Mouse (Mus musculus): Measurements from ENCODE around the gene Kdm8. TPM values are rescaled to one million over a fixed set of nuclear protein-coding genes. Genes with fewer than 3 reads are reported as not detected.

The Kdm8 gene
- polyA plus RNA-seq, 1 experiment from 2014 or later: 15.2 TPM

GRCm38 (mm10) chr7:125434666-125435290 lies 9.7 kb upstream of the Kdm8 start:
- Histone ChIP-seq H3K4me3 (ENCODE audit: low read depth, low read length) (no peak overlapping the region), H3K9me3 (ENCODE audit: control insufficient read depth, low read length) (no peaks in the 10 kb centered on the region), H3K27ac (replicated peaks; ENCODE audit: low read depth, low read length) (no peak overlapping the region), H3K4me2 (ENCODE audit: low read depth, severe bottlenecking) (no peak overlapping the region), H3K36me3 (ENCODE audit: control insufficient read depth, insufficient read depth, low read length) (no peaks in the 10 kb centered on the region), H3K4me1 (ENCODE audit: control insufficient read depth, insufficient read depth, low read length) (peaks cover 6% of the 10 kb centered on the region; the same call in 1 of the 2 replicates), H3K9ac (ENCODE audit: low read length) (peak overlapping the region; percentile 30; the same call in 1 of the 2 replicates), H3K27me3 (ENCODE audit: control insufficient read depth, insufficient read depth, low read length) (no peaks in the 10 kb centered on the region)
- ATAC-seq (ENCODE audit: insufficient number of reproducible peaks, low FRiP score, low TSS enrichment, low read depth) (no peak), DNase-seq (ENCODE audit: low spot score) (peak; percentile 27)
- 36% methylated on average over 8 of the region's 8 CpGs for WGBS

- no peak for ATAC-seq (ENCODE audit: insufficient number of reproducible peaks, low FRiP score, low TSS enrichment, low read depth)
- H3K36me3 ChIP-seq (ENCODE audit: control insufficient read depth, insufficient read depth, low read length): no peaks in the 10 kb centered on the region; the same call in 1 of the 2 replicates
- no peaks in the 10 kb centered on the region for H3K27me3 ChIP-seq (ENCODE audit: control insufficient read depth, insufficient read depth, low read length)
- H3K9ac ChIP-seq (ENCODE audit: low read length): no peak overlapping the region
- H3K4me2 ChIP-seq (ENCODE audit: low read depth, severe bottlenecking): no peak overlapping the region
- no peak overlapping the region for H3K27ac ChIP-seq (replicated peaks; ENCODE audit: low read depth, low read length)
- WGBS: 86% methylated on average over 4 of the region's 4 CpGs
- H3K9me3 ChIP-seq (ENCODE audit: control insufficient read depth, low read length): no peaks in the 10 kb centered on the region
- H3K4me3 ChIP-seq (ENCODE audit: low read depth, low read length): no peak overlapping the region
- H3K4me1 ChIP-seq (ENCODE audit: control insufficient read depth, insufficient read depth, low read length): 0 out of 2 replicates have a peak, but pooled peaks cover 2% of the 10 kb centered on the region
- no peak for DNase-seq (ENCODE audit: low spot score)
Measured at GRCm38 (mm10) chr7:125442323-125442722, 2.2 kb upstream of the Kdm8 start.

DNA sequence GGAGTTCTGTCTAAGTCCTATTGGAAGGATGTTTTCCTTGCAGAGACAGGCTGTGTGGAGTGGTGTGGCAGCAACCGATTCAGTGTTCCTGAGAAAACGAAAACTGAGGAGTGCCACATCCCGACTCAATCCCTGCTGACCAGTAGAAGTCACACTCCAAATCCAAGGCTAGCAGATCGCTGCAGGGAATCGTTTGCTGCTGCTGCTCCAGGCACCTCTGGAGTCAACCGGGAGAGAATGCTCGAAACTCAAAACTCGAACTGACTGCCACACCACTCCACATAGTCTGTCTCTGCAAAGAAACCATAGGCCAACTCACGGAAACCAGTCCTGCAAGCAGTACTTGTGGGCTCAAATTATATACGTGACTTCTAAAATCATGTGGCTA lies 406 bp upstream of the Kdm8 start:
- Histone ChIP-seq H3K9ac (ENCODE audit: low read length) (peak overlapping the region; percentile 79), H3K9me3 (ENCODE audit: control insufficient read depth, low read length) (no peaks in the 10 kb centered on the region), H3K27me3 (ENCODE audit: control insufficient read depth, insufficient read depth, low read length) (no peaks in the 10 kb centered on the region), H3K27ac (replicated peaks; ENCODE audit: low read depth, low read length) (0 out of 2 replicates have a peak overlapping the region, but pooled peaks have one; percentile 42), H3K4me1 (ENCODE audit: control insufficient read depth, insufficient read depth, low read length) (0 out of 2 replicates have a peak, but pooled peaks cover 2% of the 10 kb centered on the region), H3K4me3 (ENCODE audit: low read depth, low read length) (peak overlapping the region; percentile 48), H3K36me3 (ENCODE audit: control insufficient read depth, insufficient read depth, low read length) (no peaks in the 10 kb centered on the region; the same call in 1 of the 2 replicates), H3K4me2 (ENCODE audit: low read depth, severe bottlenecking) (peak overlapping the region; percentile 84)
- WGBS: 31% methylated on average over 10 of the region's 10 CpGs
- DNase-seq (ENCODE audit: low spot score) (no peak), ATAC-seq (ENCODE audit: insufficient number of reproducible peaks, low FRiP score, low TSS enrichment, low read depth) (peak; percentile 9; the same call in 1 of the 2 replicates)

- 79% methylated on average over 1 of the region's 1 CpGs for WGBS
- H3K9me3 ChIP-seq (ENCODE audit: control insufficient read depth, low read length): no peaks in the 10 kb centered on the region
- DNase-seq (ENCODE audit: low spot score) (no peak), ATAC-seq (ENCODE audit: insufficient number of reproducible peaks, low FRiP score, low TSS enrichment, low read depth) (no peak)
- H3K9ac ChIP-seq (ENCODE audit: low read length): no peak overlapping the region
- no peaks in the 10 kb centered on the region for H3K4me1 ChIP-seq (ENCODE audit: control insufficient read depth, insufficient read depth, low read length)
- no peak overlapping the region for H3K4me2 ChIP-seq (ENCODE audit: low read depth, severe bottlenecking)
- H3K27ac ChIP-seq (replicated peaks; ENCODE audit: low read depth, low read length): no peak overlapping the region
- H3K36me3 ChIP-seq (ENCODE audit: control insufficient read depth, insufficient read depth, low read length): no peaks in the 10 kb centered on the region; the same call in 1 of the 2 replicates
- no peaks in the 10 kb centered on the region for H3K27me3 ChIP-seq (ENCODE audit: control insufficient read depth, insufficient read depth, low read length)
- no peak overlapping the region for H3K4me3 ChIP-seq (ENCODE audit: low read depth, low read length)
Measured at GRCm38 (mm10) chr7:125450678-125451077, 6.2 kb downstream of the Kdm8 start.

DNA sequence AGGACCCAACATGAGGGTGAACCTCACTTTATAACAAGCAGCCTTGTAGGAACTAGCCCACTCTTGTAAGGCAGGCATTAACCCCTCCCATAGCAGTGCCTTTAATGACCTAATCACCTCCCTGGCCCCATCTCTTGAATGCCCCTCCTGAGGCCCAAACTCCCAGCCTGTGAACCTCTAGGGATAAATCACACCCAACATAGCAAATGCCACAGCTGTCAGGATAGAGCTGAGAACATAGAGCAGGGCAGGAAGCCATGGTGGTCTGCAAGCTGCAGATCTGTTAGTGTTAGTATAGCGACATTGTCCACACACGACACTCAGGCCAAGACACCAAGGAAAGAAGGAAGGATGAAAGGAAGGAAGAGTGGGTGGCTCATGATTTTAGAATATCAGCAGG lies 6.6 kb downstream of the Kdm8 start:
- WGBS: 87% methylated on average over 2 of the region's 2 CpGs
- H3K36me3 ChIP-seq (ENCODE audit: control insufficient read depth, insufficient read depth, low read length): no peaks in the 10 kb centered on the region; the same call in 1 of the 2 replicates
- no peaks in the 10 kb centered on the region for H3K4me1 ChIP-seq (ENCODE audit: control insufficient read depth, insufficient read depth, low read length)
- no peak for DNase-seq (ENCODE audit: low spot score)
- no peaks in the 10 kb centered on the region for H3K27me3 ChIP-seq (ENCODE audit: control insufficient read depth, insufficient read depth, low read length)
- no peak overlapping the region for H3K4me2 ChIP-seq (ENCODE audit: low read depth, severe bottlenecking)
- H3K9ac ChIP-seq (ENCODE audit: low read length): no peak overlapping the region
- H3K27ac ChIP-seq (replicated peaks; ENCODE audit: low read depth, low read length): no peak overlapping the region
- H3K9me3 ChIP-seq (ENCODE audit: control insufficient read depth, low read length): no peaks in the 10 kb centered on the region
- no peak overlapping the region for H3K4me3 ChIP-seq (ENCODE audit: low read depth, low read length)
- ATAC-seq (ENCODE audit: insufficient number of reproducible peaks, low FRiP score, low TSS enrichment, low read depth): no peak

- no peaks in the 10 kb centered on the region for H3K9me3 ChIP-seq (ENCODE audit: control insufficient read depth, low read length)
- DNase-seq (ENCODE audit: low spot score): no peak
- no peak overlapping the region for H3K4me2 ChIP-seq (ENCODE audit: low read depth, severe bottlenecking)
- H3K27ac ChIP-seq (replicated peaks; ENCODE audit: low read depth, low read length): no peak overlapping the region
- no peak overlapping the region for H3K9ac ChIP-seq (ENCODE audit: low read length)
- no peaks in the 10 kb centered on the region for H3K4me1 ChIP-seq (ENCODE audit: control insufficient read depth, insufficient read depth, low read length)
- 100% methylated on average over 4 of the region's 4 CpGs for WGBS
- ATAC-seq (ENCODE audit: insufficient number of reproducible peaks, low FRiP score, low TSS enrichment, low read depth): no peak
- H3K36me3 ChIP-seq (ENCODE audit: control insufficient read depth, insufficient read depth, low read length): no peaks in the 10 kb centered on the region
- no peaks in the 10 kb centered on the region for H3K27me3 ChIP-seq (ENCODE audit: control insufficient read depth, insufficient read depth, low read length)
- no peak overlapping the region for H3K4me3 ChIP-seq (ENCODE audit: low read depth, low read length)
Measured at GRCm38 (mm10) chr7:125453671-125454070, 9.2 kb downstream of the Kdm8 start.

DNA sequence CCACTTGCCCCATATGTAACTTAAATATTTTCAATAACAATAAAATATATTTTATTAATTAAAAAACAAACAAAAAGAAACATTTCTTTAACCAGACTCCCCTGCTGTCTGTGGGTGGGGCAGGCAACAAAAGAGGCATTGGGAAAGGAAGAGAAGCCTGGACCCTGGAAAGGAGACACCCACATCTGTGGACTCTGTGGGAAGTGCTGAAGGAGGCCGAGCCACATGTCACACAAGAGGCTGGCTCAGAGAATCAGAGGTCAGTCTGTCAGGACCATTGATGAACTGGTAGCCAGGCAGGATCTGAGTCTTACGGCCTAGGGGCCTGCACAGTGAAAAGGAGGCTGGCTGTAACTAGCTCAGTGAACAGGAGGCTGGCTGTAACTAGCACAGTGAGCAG lies 17.7 kb downstream of the Kdm8 start:
- H3K9ac ChIP-seq (ENCODE audit: low read length): no peak overlapping the region
- no peak for DNase-seq (ENCODE audit: low spot score)
- H3K4me2 ChIP-seq (ENCODE audit: low read depth, severe bottlenecking): no peak overlapping the region
- ATAC-seq (ENCODE audit: insufficient number of reproducible peaks, low FRiP score, low TSS enrichment, low read depth): no peak
- no peaks in the 10 kb centered on the region for H3K4me1 ChIP-seq (ENCODE audit: control insufficient read depth, insufficient read depth, low read length)
- H3K9me3 ChIP-seq (ENCODE audit: control insufficient read depth, low read length): no peaks in the 10 kb centered on the region
- no peak overlapping the region for H3K4me3 ChIP-seq (ENCODE audit: low read depth, low read length)
- WGBS: 56% methylated on average over 2 of the region's 2 CpGs
- H3K36me3 ChIP-seq (ENCODE audit: control insufficient read depth, insufficient read depth, low read length): peaks cover 12% of the 10 kb centered on the region; the same call in 1 of the 2 replicates
- H3K27me3 ChIP-seq (ENCODE audit: control insufficient read depth, insufficient read depth, low read length): no peaks in the 10 kb centered on the region
- H3K27ac ChIP-seq (replicated peaks; ENCODE audit: low read depth, low read length): no peak overlapping the region

- no peaks in the 10 kb centered on the region for H3K9me3 ChIP-seq (ENCODE audit: control insufficient read depth, low read length)
- no peak overlapping the region for H3K4me3 ChIP-seq (ENCODE audit: low read depth, low read length)
- H3K4me2 ChIP-seq (ENCODE audit: low read depth, severe bottlenecking): no peak overlapping the region
- no peak overlapping the region for H3K27ac ChIP-seq (replicated peaks; ENCODE audit: low read depth, low read length)
- no peaks in the 10 kb centered on the region for H3K4me1 ChIP-seq (ENCODE audit: control insufficient read depth, insufficient read depth, low read length)
- ATAC-seq (ENCODE audit: insufficient number of reproducible peaks, low FRiP score, low TSS enrichment, low read depth) (no peak), DNase-seq (ENCODE audit: low spot score) (peak; percentile 77)
- H3K36me3 ChIP-seq (ENCODE audit: control insufficient read depth, insufficient read depth, low read length): peaks cover 13% of the 10 kb centered on the region; the same call in 1 of the 2 replicates
- H3K9ac ChIP-seq (ENCODE audit: low read length): no peak overlapping the region
- no peaks in the 10 kb centered on the region for H3K27me3 ChIP-seq (ENCODE audit: control insufficient read depth, insufficient read depth, low read length)
- 42% methylated on average over 5 of the region's 5 CpGs for WGBS
Measured at GRCm38 (mm10) chr7:125469937-125470336, 25.5 kb downstream of the Kdm8 start.
